Mouse (Mus musculus) liver, postnatal 0 days (tissue): ENCODE data around the gene Gda. TPM values are rescaled to one million over a fixed set of nuclear protein-coding genes. Genes with fewer than 3 reads are reported as not detected.
A peak's percentile ranks its signal among the peaks of the same experiment; 100 is the strongest.

ENCODE experiments used
- ATAC-seq: fragments of 200-750 bp; cut with Nextera tagmentation; 2 replicates; pipeline ENCODE4 v1.8.0; 2017; ENCODE audit warnings: mild to moderate bottlenecking, moderate library complexity
- DNase-seq: peaks from one replicate; pipeline ENCODE4 v3.0.0-alpha.2; 2016
- H3K27ac ChIP-seq: fragments of 300-500 bp; sonication (generic); 2 replicates; pipeline ENCODE4 v1.5.1; 2014; ENCODE audit warnings: antibody characterized with exemption, moderate library complexity, mild to moderate bottlenecking, low read depth
- H3K27me3 ChIP-seq: fragments of 300-500 bp; sonication (generic); 2 replicates; pipeline ENCODE4 v1.6.1; 2014; ENCODE audit warnings: low read length, control low read depth, mixed read lengths; ENCODE audit not compliant: insufficient read depth
- H3K36me3 ChIP-seq: fragments of 300-500 bp; sonication (generic); replicated peaks from 2 replicates; pipeline ENCODE4 v1.6.1; 2014; ENCODE audit warnings: mild to moderate bottlenecking, control low read depth, low read length, moderate library complexity, mixed read lengths; ENCODE audit not compliant: insufficient read depth
- H3K4me1 ChIP-seq: fragments of 300-500 bp; sonication (generic); 2 replicates; pipeline ENCODE4 v1.6.1; 2014; ENCODE audit warnings: antibody characterized with exemption, mild to moderate bottlenecking, control low read depth; ENCODE audit not compliant: insufficient read depth
- H3K4me2 ChIP-seq: fragments of 300-500 bp; sonication (generic); 2 replicates; pipeline ENCODE4 v1.6.1; 2014; ENCODE audit warnings: low read depth, mild to moderate bottlenecking, low read length, moderate library complexity, mixed read lengths
- H3K4me3 ChIP-seq: fragments of 300-500 bp; sonication (generic); 2 replicates; pipeline ENCODE4 v1.5.1; 2014; ENCODE audit warnings: low read depth, low read length
- H3K9ac ChIP-seq: fragments of 300-500 bp; sonication (generic); replicated peaks from 2 replicates; pipeline ENCODE4 v1.6.1; 2014; ENCODE audit warnings: mild to moderate bottlenecking, moderate library complexity
- H3K9me3 ChIP-seq: fragments of 300-500 bp; sonication (generic); 2 replicates; pipeline ENCODE4 v1.6.1; 2016; ENCODE audit warnings: mild to moderate bottlenecking, control low read depth, low read length, mixed read lengths
- CTCF ChIP-seq: sonication (generic); IDR thresholded peaks from 2 replicates; pipeline ENCODE4 v1.5.1; 2016; ENCODE audit warnings: antibody characterized with exemption, low read depth
- EP300 ChIP-seq: IDR thresholded peaks from 2 replicates; pipeline ENCODE4 v1.6.1; 2016; ENCODE audit warnings: antibody characterized with exemption, low read depth, mild to moderate bottlenecking
- WGBS: fragments of 180-500 bp; shearing (Covaris S2); extraction: QIAGEN DNeasy Blood & Tissue Kit; methylation state at CpG from one replicate; pipeline ENCODE4 v1.1.7; 2014; ENCODE audit not compliant: insufficient replicate concordance; 5-methylcytosine and 5-hydroxymethylcytosine counted together
- polyA plus RNA-seq: library from polyadenylated mRNA; unstranded; fragments of >200 nt; fragmentation: Nextera tagmentation; extraction: Ambion mirVana; gene quantifications from 2 replicates; pipeline ENCODE4 v1.2.1, GENCODE M21; 2015

Gda gene
- polyA plus RNA-seq, 1 experiment from 2014 or later, result 2.0 TPM

DNA sequence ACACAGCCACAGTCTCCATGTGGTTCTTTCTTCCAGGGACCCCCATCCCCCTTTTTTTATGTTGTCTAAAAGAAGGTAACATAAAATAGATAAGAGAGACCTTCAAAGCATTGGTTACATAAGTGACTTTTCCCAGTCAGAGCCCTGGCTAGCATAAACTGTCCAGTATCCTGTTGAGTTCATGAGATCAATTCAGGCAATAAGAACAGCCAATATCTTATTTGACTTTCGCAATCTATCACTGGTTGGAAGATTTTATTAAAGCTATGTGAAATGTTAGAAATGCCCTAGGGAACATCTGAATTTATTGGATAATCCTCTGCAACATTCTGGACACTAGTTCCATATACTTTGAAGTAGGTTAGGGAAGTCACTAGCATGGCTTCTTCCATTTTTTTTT, 7.8 kb upstream of the Gda start:
- Histone ChIP-seq H3K9me3 (no peaks in the 10 kb centered on the region), H3K36me3 (no peaks in the 10 kb centered on the region), H3K4me2 (no peak overlapping the region), H3K4me1 (no peaks in the 10 kb centered on the region), H3K4me3 (no peak overlapping the region), H3K27ac (no peak overlapping the region), H3K27me3 (no peaks in the 10 kb centered on the region), H3K9ac (no peak overlapping the region)
- no peak for TF ChIP-seq CTCF
- TF ChIP-seq EP300, result no peak
- DNase-seq (no peak), ATAC-seq (no peak)
- 80% methylated on average over 1 of the region's 1 CpGs for WGBS

DNA sequence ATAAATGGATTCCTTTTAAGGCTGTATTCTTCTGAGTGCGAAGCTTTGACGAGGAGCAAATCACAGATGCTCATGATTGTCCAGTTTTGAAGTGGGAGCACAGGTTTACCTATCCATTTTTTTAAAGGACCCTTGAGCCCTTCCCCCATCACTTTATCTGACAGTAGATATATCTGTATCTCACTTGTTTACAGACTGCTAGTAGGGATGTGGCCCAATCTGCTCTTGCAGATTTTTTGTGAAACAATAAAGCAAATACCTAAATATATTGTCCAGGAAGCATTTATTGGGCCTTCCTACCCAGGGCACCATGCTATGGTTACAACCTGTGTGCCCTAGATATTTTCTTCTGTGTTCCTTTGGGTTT, 6.8 kb upstream of the Gda start:
- Histone ChIP-seq H3K27me3 (no peaks in the 10 kb centered on the region), H3K4me2 (no peak overlapping the region), H3K36me3 (no peaks in the 10 kb centered on the region), H3K9ac (no peak overlapping the region), H3K4me3 (no peak overlapping the region), H3K9me3 (no peaks in the 10 kb centered on the region), H3K4me1 (no peaks in the 10 kb centered on the region), H3K27ac (no peak overlapping the region)
- WGBS, result 77% methylated on average over 2 of the region's 2 CpGs
- ATAC-seq (no peak), DNase-seq (no peak)
- no peak for TF ChIP-seq CTCF
- no peak for TF ChIP-seq EP300

DNA sequence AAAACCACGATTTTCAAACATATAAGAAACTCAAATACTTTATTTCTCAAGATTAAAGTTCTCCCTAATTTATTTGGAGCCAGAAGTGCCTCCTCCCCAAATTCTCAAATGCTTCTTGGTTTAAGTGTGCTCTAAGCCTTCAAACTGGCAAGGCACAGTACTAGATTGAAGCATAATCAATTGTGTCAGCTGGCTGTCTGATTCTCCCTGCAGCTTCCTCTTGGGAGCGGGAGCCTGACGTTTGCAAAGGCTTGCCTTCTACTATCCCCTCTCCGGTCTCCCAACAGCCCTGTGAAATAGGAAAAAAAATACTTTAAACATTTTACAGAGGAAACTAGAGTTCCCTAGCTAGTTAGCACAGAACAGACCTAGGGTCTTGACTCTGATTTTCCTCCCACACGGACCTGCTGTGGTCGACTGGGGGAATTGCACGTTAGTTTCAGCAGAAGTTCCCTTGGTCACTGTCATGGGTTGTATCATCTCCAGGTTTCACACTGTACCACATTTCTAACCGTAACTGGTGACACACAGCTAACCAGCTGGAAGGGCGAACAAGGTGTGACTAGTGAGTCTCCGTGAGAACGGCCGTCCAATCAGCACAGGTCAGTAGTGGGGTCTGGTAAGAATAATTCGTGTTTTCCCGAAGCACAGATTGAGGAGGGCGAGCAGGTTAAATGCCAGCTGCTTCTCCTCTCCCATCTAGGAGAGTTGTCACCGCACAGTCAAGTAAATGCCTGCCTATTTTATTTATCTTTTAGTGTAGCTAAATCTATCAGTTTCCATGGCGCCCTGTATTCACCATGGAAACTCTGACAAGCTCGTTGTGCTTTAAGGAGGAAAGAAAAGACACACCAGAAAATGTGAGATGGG, 6.2 kb upstream of the Gda start:
- Histone ChIP-seq H3K27ac (no peak overlapping the region), H3K4me2 (no peak overlapping the region), H3K9me3 (no peaks in the 10 kb centered on the region), H3K9ac (no peak overlapping the region), H3K36me3 (no peaks in the 10 kb centered on the region), H3K27me3 (no peaks in the 10 kb centered on the region), H3K4me1 (no peaks in the 10 kb centered on the region), H3K4me3 (no peak overlapping the region)
- 62% methylated on average over 18 of the region's 18 CpGs for WGBS
- DNase-seq (no peak), ATAC-seq (no peak)
- no peak for TF ChIP-seq CTCF
- no peak for TF ChIP-seq EP300

DNA sequence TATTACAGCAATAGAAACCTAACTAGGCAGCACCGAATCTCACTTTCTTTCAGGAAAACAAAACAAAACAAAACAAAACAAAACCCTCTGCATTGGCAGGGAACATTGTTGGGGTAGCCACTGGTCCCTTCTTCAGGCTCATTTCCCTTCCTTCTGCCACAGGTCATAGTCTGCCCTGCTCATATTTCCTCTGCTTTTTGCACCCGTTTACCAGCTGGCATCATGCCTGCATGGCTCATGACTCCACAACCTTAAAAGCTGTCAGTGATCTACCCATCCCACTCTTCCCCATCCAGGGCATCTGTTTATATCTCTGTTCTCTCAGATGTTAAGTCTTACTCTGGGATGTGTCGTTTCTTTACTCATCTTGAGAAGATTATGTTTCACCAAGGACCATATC, 5.3 kb upstream of the Gda start:
- Histone ChIP-seq H3K4me2 (no peak overlapping the region), H3K9me3 (no peaks in the 10 kb centered on the region), H3K36me3 (no peaks in the 10 kb centered on the region), H3K4me1 (no peaks in the 10 kb centered on the region), H3K27ac (no peak overlapping the region), H3K27me3 (no peaks in the 10 kb centered on the region), H3K9ac (no peak overlapping the region), H3K4me3 (no peak overlapping the region)
- DNase-seq, result no peak
- no peak for ATAC-seq
- TF ChIP-seq CTCF (no peak), EP300 (no peak)
- WGBS, result 41% methylated on average over 3 of the region's 3 CpGs

DNA sequence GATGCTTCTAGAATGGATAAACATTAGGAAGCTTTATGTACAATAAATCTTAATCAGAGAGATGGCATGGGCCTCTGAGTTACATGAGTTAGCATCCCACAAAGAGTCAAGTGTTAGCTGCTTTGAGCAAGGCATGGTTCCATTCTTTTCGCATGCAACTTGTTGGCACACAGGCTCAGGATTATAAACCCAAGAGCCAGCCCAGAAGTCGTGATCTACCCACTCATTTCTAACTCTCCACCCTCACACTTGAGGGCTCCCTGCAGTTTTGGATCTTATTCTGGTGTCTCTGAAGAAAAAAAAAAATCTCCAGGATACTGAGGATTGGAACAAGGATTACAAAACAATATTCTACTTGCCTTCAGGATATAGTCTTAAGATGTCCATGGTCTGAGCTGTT, 4.5 kb upstream of the Gda start:
- no peaks in the 10 kb centered on the region for H3K9me3 ChIP-seq
- H3K36me3 ChIP-seq, result no peaks in the 10 kb centered on the region
- H3K4me3 ChIP-seq, result no peak overlapping the region
- H3K4me1 ChIP-seq, result no peaks in the 10 kb centered on the region
- H3K27me3 ChIP-seq, result 0 out of 2 replicates have a peak, but pooled peaks cover 3% of the 10 kb centered on the region
- no peak overlapping the region for H3K9ac ChIP-seq
- DNase-seq, result no peak
- no peak overlapping the region for H3K27ac ChIP-seq
- TF ChIP-seq EP300, result no peak
- no peak for TF ChIP-seq CTCF
- no peak for ATAC-seq
- no peak overlapping the region for H3K4me2 ChIP-seq
- 73% methylated on average over 2 of the region's 2 CpGs for WGBS

DNA sequence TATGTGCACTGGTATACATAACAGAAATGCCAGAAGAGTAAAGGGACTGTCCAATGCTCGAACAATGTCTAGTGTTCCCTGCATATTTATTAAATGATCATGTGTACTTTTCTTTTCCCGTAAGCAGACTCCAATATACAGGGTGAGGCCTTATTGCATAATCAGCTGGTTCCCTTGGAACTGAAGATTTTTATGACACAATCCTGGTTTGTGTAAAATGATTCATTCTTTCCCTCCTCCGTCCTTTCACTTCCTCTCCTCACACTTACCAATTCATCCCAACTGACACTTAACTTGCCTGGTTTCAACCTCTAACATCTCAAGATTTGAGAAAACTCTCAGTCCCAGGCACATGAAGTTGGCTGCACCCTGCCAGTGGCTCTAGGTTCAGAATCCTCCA, 3.5 kb upstream of the Gda start:
- WGBS, result 53% methylated on average over 3 of the region's 3 CpGs
- H3K27me3 ChIP-seq, result peaks cover 11% of the 10 kb centered on the region
- H3K9ac ChIP-seq, result no peak overlapping the region
- ATAC-seq, result no peak
- H3K36me3 ChIP-seq, result no peaks in the 10 kb centered on the region
- TF ChIP-seq CTCF (no peak), EP300 (peak; percentile 52; the same call in 1 of the 2 replicates)
- no peaks in the 10 kb centered on the region for H3K9me3 ChIP-seq
- H3K4me1 ChIP-seq, result peaks cover 4% of the 10 kb centered on the region
- DNase-seq, result no peak
- H3K4me3 ChIP-seq, result no peak overlapping the region
- no peak overlapping the region for H3K27ac ChIP-seq
- H3K4me2 ChIP-seq, result no peak overlapping the region
